9 mouse cellular contexts compared by ENCODE assay signal in genomic region chr7:57703580-57703979, GRCm38 (mm10).
DNase-seq lines count a peak whose midpoint lies in the region; ATAC-seq lines count a peak whose summit lies in the region.
"Had no signal": no experiment of that assay in that cellular context is flagged by ENCODE, and none has a peak within 500 bp of the region (broad histone marks: within the 10 kb centered on the region; RNA-seq: fewer than 3 reads in every experiment).

No protein-coding gene starts in this region.

- no peak overlapping the region for H3K4me2 ChIP-seq in embryonic facial prominence, embryonic 14.5 days (ENCODE audit: low read depth, low read length)
- H3K4me2 ChIP-seq: intestine, embryonic 15.5 days had no signal

- H3K9ac ChIP-seq in embryonic facial prominence, embryonic 14.5 days (ENCODE audit: low read depth, low read length), result no peak overlapping the region
- H3K9ac ChIP-seq: intestine, embryonic 15.5 days; liver, embryonic 14.5 days had no signal

- no peak overlapping the region for H3K4me3 ChIP-seq in embryonic facial prominence, embryonic 14.5 days (ENCODE audit: low read depth, low read length)
- H3K4me3 ChIP-seq: intestine, embryonic 15.5 days had no signal

- no peak overlapping the region for H3K27ac ChIP-seq in embryonic facial prominence, embryonic 14.5 days (replicated peaks; ENCODE audit: low read depth, low read length)
- H3K27ac ChIP-seq: intestine, embryonic 15.5 days; liver, embryonic 14.5 days had no signal

- no peaks in the 10 kb centered on the region for H3K36me3 ChIP-seq in embryonic facial prominence, embryonic 14.5 days (ENCODE audit: control insufficient read depth, insufficient read depth, low read length)
- H3K36me3 ChIP-seq: intestine, embryonic 15.5 days had no signal

- peak; percentile 71; the same call in 1 of the 2 replicates for ATAC-seq in embryonic facial prominence, embryonic 14.5 days (ENCODE audit: low read depth)
- ATAC-seq: intestine, embryonic 15.5 days had no signal

- 33% methylated on average over 1 of the region's 1 CpGs for WGBS in embryonic facial prominence, embryonic 14.5 days

- peak; percentile 29 to 44 for DNase-seq in left cerebral cortex, adult 18-20 months (ENCODE audit: low spot score in 2 of 2)
- DNase-seq in left cerebral cortex, adult 9 months (ENCODE audit: low spot score in 2 of 2), result no peak
- peak; percentile 78 for DNase-seq in brain, adult 2 months (ENCODE audit: low read depth, low spot score)
- DNase-seq in embryonic facial prominence, embryonic 14.5 days (ENCODE audit: low spot score), result peak; percentile 87
- DNase-seq in ovary, postnatal 36 days (ENCODE audit: low spot score), result peak; percentile 23
- no peak for DNase-seq in c-Kit-positive CD71-positive TER-119-positive erythroid progenitor cells, embryonic 14.5 days (ENCODE audit: low spot score)
- DNase-seq in kidney, postnatal 10 days, result no peak

- H3K27me3 ChIP-seq in embryonic facial prominence, embryonic 14.5 days (replicated peaks; ENCODE audit: control insufficient read depth, insufficient read depth, low read length), result no peaks in the 10 kb centered on the region
- H3K27me3 ChIP-seq: intestine, embryonic 15.5 days had no signal

- H3K9me3 ChIP-seq in embryonic facial prominence, embryonic 14.5 days (ENCODE audit: control insufficient read depth, low read length), result no peaks in the 10 kb centered on the region
- H3K9me3 ChIP-seq: intestine, embryonic 15.5 days had no signal

- peaks cover 4% of the 10 kb centered on the region for H3K4me1 ChIP-seq in embryonic facial prominence, embryonic 14.5 days (ENCODE audit: control insufficient read depth, insufficient read depth, low read length)
- H3K4me1 ChIP-seq: intestine, embryonic 15.5 days had no signal

Comparison
In these comparisons a context has a peak if more than half of its experiments do, and no peak if none do; other contexts are left out.
1. DNase-seq: peak in left cerebral cortex, adult 18-20 months (2 of 2), brain, adult 2 months (single experiment), embryonic facial prominence, embryonic 14.5 days (single experiment) and ovary, postnatal 36 days (single experiment); none in left cerebral cortex, adult 9 months (0 of 2), c-Kit-positive CD71-positive TER-119-positive erythroid progenitor cells, embryonic 14.5 days (single experiment) and kidney, postnatal 10 days (single experiment).